ENCODE assay signal across 5 mouse cellular contexts in genomic region chr1:17489192-17489853, GRCm38 (mm10).
DNase-seq lines count a peak whose midpoint lies in the region; ATAC-seq and TF ChIP-seq lines count a peak whose summit lies in the region.
"Not testable (repeated sequence)": the region's sequence is repeated elsewhere in the genome, so short reads cannot be mapped to it uniquely, and the experiment has no call there.

No protein-coding gene starts in this region.

- not testable (repeated sequence) for H3K36me3 ChIP-seq in C2C12 (ENCODE audit: control insufficient read depth, insufficient read depth); intestine, embryonic 16.5 days (ENCODE audit: control insufficient read depth, insufficient read depth, low read length)

- not testable (repeated sequence) for H3K4me2 ChIP-seq in intestine, embryonic 16.5 days (ENCODE audit: low read depth, low read length)

- H3K9ac ChIP-seq in intestine, embryonic 16.5 days (ENCODE audit: low read depth, low read length): not testable (repeated sequence)

- not testable (repeated sequence) for H3ac ChIP-seq in C2C12 (ENCODE audit: control insufficient read depth, insufficient read length, low read depth)

- peak; percentile 61 for DNase-seq in NIH3T3 (ENCODE audit: low read depth)

- 77% methylated on average over 6 of the region's 6 CpGs for WGBS in intestine, embryonic 16.5 days

- TF ChIP-seq POLR2A in embryonic fibroblast, embryonic 13.5 days (IDR thresholded peaks at IDR 0.05; ENCODE audit: low read depth, low read length): not testable (repeated sequence)

- H3K9me3 ChIP-seq in intestine, embryonic 16.5 days (ENCODE audit: control insufficient read depth, low read length): not testable (repeated sequence)

- not testable (repeated sequence) for H3K4me1 ChIP-seq in embryonic fibroblast, embryonic 13.5 days (ENCODE audit: control insufficient read depth, insufficient read depth, low read length); intestine, embryonic 16.5 days (ENCODE audit: control insufficient read depth, insufficient read depth, low read length)

- H3K79me3 ChIP-seq in C2C12 (ENCODE audit: low read depth): not testable (repeated sequence)

- peak; percentile 95 for ATAC-seq in intestine, embryonic 16.5 days
- 0 out of 2 replicates have a peak, but pooled peaks have one; percentile 31 for ATAC-seq in megakaryocyte progenitor cell, adult 5-6 weeks (replicated peaks; ENCODE audit: poor library complexity)

- H3K4me3 ChIP-seq in C2C12 (ENCODE audit: insufficient read depth, poor library complexity, severe bottlenecking); embryonic fibroblast, embryonic 13.5 days (ENCODE audit: insufficient read depth, low read length); intestine, embryonic 16.5 days (ENCODE audit: low read length): not testable (repeated sequence)

- TF ChIP-seq CTCF in C2C12 (IDR thresholded peaks at IDR 0.05; ENCODE audit: control insufficient read depth, insufficient read depth, insufficient read length); embryonic fibroblast, embryonic 13.5 days (IDR thresholded peaks at IDR 0.05; ENCODE audit: borderline replicate concordance, insufficient read depth, low read length): not testable (repeated sequence)

- H3K79me2 ChIP-seq in C2C12 (ENCODE audit: control insufficient read depth, insufficient read depth): not testable (repeated sequence)

- H3K27ac ChIP-seq in embryonic fibroblast, embryonic 13.5 days (ENCODE audit: insufficient read depth, low read length): peak overlapping the region; percentile 96
- not testable (repeated sequence) for H3K27ac ChIP-seq in intestine, embryonic 16.5 days (ENCODE audit: low read length)

- not testable (repeated sequence) for H3K27me3 ChIP-seq in C2C12 (ENCODE audit: control insufficient read depth, insufficient read depth, insufficient read length); intestine, embryonic 16.5 days (replicated peaks; ENCODE audit: control insufficient read depth, insufficient read depth, low read length)

TF ChIP-seq in C2C12, 6 proteins besides CTCF, POLR2A, EP300 and RAD21:
- TF ChIP-seq CEBPB (IDR thresholded peaks at IDR 0.05; ENCODE audit: low read depth): peak; percentile 77
